In genomic region chr2:32741273-32742172, GRCm38 (mm10) we compare ENCODE assay signal across 8 mouse cellular contexts. TPM values are rescaled to one million over a fixed set of nuclear protein-coding genes. Genes with fewer than 3 reads are reported as not detected.
DNase-seq lines count a peak whose midpoint lies in the region; ATAC-seq lines count a peak whose summit lies in the region.

No protein-coding gene starts in this region.

- peak overlapping the region; percentile 85 for H3K27ac ChIP-seq in forebrain, embryonic 10.5 days
- H3K27ac ChIP-seq in hindbrain, embryonic 14.5 days: peak overlapping the region; percentile 87
- no peak overlapping the region for H3K27ac ChIP-seq in liver, embryonic 11.5 days (ENCODE audit: low read depth, low read length)

- WGBS in forebrain, embryonic 10.5 days: 2% methylated on average over 55 of the region's 58 CpGs
- 7% methylated on average over 52 of the region's 58 CpGs for WGBS in hindbrain, embryonic 14.5 days
- WGBS in liver, embryonic 11.5 days: 20% methylated on average over 54 of the region's 58 CpGs

- H3K4me1 ChIP-seq in forebrain, embryonic 10.5 days: peaks cover 46% of the 10 kb centered on the region
- H3K4me1 ChIP-seq in hindbrain, embryonic 14.5 days (replicated peaks; ENCODE audit: control insufficient read depth, insufficient read depth, low read length): peaks cover 11% of the 10 kb centered on the region
- peaks cover 8% of the 10 kb centered on the region for H3K4me1 ChIP-seq in liver, embryonic 11.5 days (replicated peaks; ENCODE audit: control insufficient read depth, insufficient read depth, low read length)

- peak; percentile 55 for DNase-seq in Muller cell, postnatal 12 days (ENCODE audit: inconsistent ontology term)
- DNase-seq in brain, adult 2 months (ENCODE audit: low read depth, low spot score): peak; percentile 83
- DNase-seq in forebrain, embryonic 10.5 days (ENCODE audit: extremely low spot score, low spot score): peak; percentile 68
- peak; percentile 71 for DNase-seq in hindbrain, embryonic 14.5 days (ENCODE audit: low spot score)
- peak; percentile 53 for DNase-seq in liver, embryonic 11.5 days (ENCODE audit: low spot score)
- peak; percentile 70 for DNase-seq in neural tube, embryonic 10.5 days (ENCODE audit: extremely low spot score, low spot score)
- no peak for DNase-seq in spleen, postnatal 4 days (ENCODE audit: low spot score in 2 of 2)

- peak overlapping the region; percentile 94 for H3K9ac ChIP-seq in hindbrain, embryonic 14.5 days
- peak overlapping the region; percentile 17; the same call in 1 of the 2 replicates for H3K9ac ChIP-seq in liver, embryonic 11.5 days (ENCODE audit: low read depth, low read length)

- H3K4me2 ChIP-seq in hindbrain, embryonic 14.5 days (replicated peaks): peak overlapping the region; percentile 80
- H3K4me2 ChIP-seq in liver, embryonic 11.5 days: peak overlapping the region; percentile 80

- peak; percentile 57 for ATAC-seq in hindbrain, embryonic 14.5 days (ENCODE audit: low FRiP score)
- ATAC-seq in liver, embryonic 11.5 days (replicated peaks; ENCODE audit: low FRiP score): no peak
- no peak for ATAC-seq in activated CD4-positive, CD25-positive, alpha-beta regulatory T cell, adult 4 months

- peak overlapping the region; percentile 70 for H3K4me3 ChIP-seq in forebrain, embryonic 10.5 days
- H3K4me3 ChIP-seq in hindbrain, embryonic 14.5 days (replicated peaks; ENCODE audit: low read length): peak overlapping the region; percentile 94
- H3K4me3 ChIP-seq in liver, embryonic 11.5 days (ENCODE audit: low read depth, low read length): peak overlapping the region; percentile 41

- H3K9me3 ChIP-seq in forebrain, embryonic 10.5 days: no peaks in the 10 kb centered on the region
- no peaks in the 10 kb centered on the region for H3K9me3 ChIP-seq in hindbrain, embryonic 14.5 days (ENCODE audit: control insufficient read depth, low read length)
- no peaks in the 10 kb centered on the region for H3K9me3 ChIP-seq in liver, embryonic 11.5 days (ENCODE audit: control insufficient read depth, low read length)

- peaks cover 51% of the 10 kb centered on the region for H3K27me3 ChIP-seq in forebrain, embryonic 10.5 days (ENCODE audit: poor library complexity, severe bottlenecking)
- H3K27me3 ChIP-seq in hindbrain, embryonic 14.5 days (ENCODE audit: control insufficient read depth, insufficient read depth, low read length): no peaks in the 10 kb centered on the region
- peaks cover 22% of the 10 kb centered on the region for H3K27me3 ChIP-seq in liver, embryonic 11.5 days (replicated peaks; ENCODE audit: control insufficient read depth, insufficient read depth, low read length)

- peaks cover 31% of the 10 kb centered on the region for H3K36me3 ChIP-seq in forebrain, embryonic 10.5 days (replicated peaks)
- H3K36me3 ChIP-seq in hindbrain, embryonic 14.5 days (replicated peaks; ENCODE audit: control insufficient read depth, insufficient read depth): peaks cover 23% of the 10 kb centered on the region
- 0 out of 2 replicates have a peak, but pooled peaks cover 6% of the 10 kb centered on the region for H3K36me3 ChIP-seq in liver, embryonic 11.5 days (ENCODE audit: control insufficient read depth, insufficient read depth, low read length)

RNA-seq across cellular contexts. Expression of gene 6330409D20Rik, which starts 0.7 kb away (rescaled TPM):
- 0.69 and 1.2 TPM in 2 replicates for polyA plus RNA-seq in forebrain, embryonic 10.5 days (2016; fragmentation: Nextera tagmentation; extraction: Ambion mirVana)
- 3.8 and 4.5 TPM in 2 replicates for polyA plus RNA-seq in hindbrain, embryonic 14.5 days (2014; fragmentation: Nextera tagmentation; extraction: Ambion mirVana)
- polyA plus RNA-seq in liver, embryonic 11.5 days (2014; fragmentation: Nextera tagmentation; extraction: Ambion mirVana): 0.22 TPM in 1 of 2 replicates, not detected in the other
- polyA plus RNA-seq in activated CD4-positive, CD25-positive, alpha-beta regulatory T cell, adult 4 months (2017; shearing (Covaris generic)): under 1 TPM in 1 of 2 experiments, not detected in 1; 0.99 TPM

RNA-seq across cellular contexts. Expression of gene Tor2a, which starts 15.5 kb away (rescaled TPM):
- 54.0 and 54.9 TPM in 2 replicates for polyA plus RNA-seq in forebrain, embryonic 10.5 days (2016; fragmentation: Nextera tagmentation; extraction: Ambion mirVana)
- 49.8 and 53.1 TPM in 2 replicates for polyA plus RNA-seq in hindbrain, embryonic 14.5 days (2014; fragmentation: Nextera tagmentation; extraction: Ambion mirVana)
- 57.2 and 60.5 TPM in 2 replicates for polyA plus RNA-seq in liver, embryonic 11.5 days (2014; fragmentation: Nextera tagmentation; extraction: Ambion mirVana)
- polyA plus RNA-seq in activated CD4-positive, CD25-positive, alpha-beta regulatory T cell, adult 4 months (2017; shearing (Covaris generic)): 10 to 100 TPM; 58.9 to 62.2 TPM

RNA-seq across cellular contexts. Expression of gene Sh2d3c, which starts 20.7 kb away (rescaled TPM):
- polyA plus RNA-seq in forebrain, embryonic 10.5 days (2016; fragmentation: Nextera tagmentation; extraction: Ambion mirVana): 28.6 and 30.2 TPM in 2 replicates
- polyA plus RNA-seq in hindbrain, embryonic 14.5 days (2014; fragmentation: Nextera tagmentation; extraction: Ambion mirVana): 43.5 and 47.9 TPM in 2 replicates
- polyA plus RNA-seq in liver, embryonic 11.5 days (2014; fragmentation: Nextera tagmentation; extraction: Ambion mirVana): 13.4 and 14.2 TPM in 2 replicates
- 10 to 100 TPM; 62.2 to 84.6 TPM for polyA plus RNA-seq in activated CD4-positive, CD25-positive, alpha-beta regulatory T cell, adult 4 months (2017; shearing (Covaris generic))

RNA-seq across cellular contexts. Expression of gene Cdk9, which starts 28.6 kb away (rescaled TPM):
- 135 and 139 TPM in 2 replicates for polyA plus RNA-seq in forebrain, embryonic 10.5 days (2016; fragmentation: Nextera tagmentation; extraction: Ambion mirVana)
- polyA plus RNA-seq in hindbrain, embryonic 14.5 days (2014; fragmentation: Nextera tagmentation; extraction: Ambion mirVana): 59.7 and 61.6 TPM in 2 replicates
- 83.4 and 84.5 TPM in 2 replicates for polyA plus RNA-seq in liver, embryonic 11.5 days (2014; fragmentation: Nextera tagmentation; extraction: Ambion mirVana)
- 10 to 100 TPM; 26.2 to 26.4 TPM for polyA plus RNA-seq in activated CD4-positive, CD25-positive, alpha-beta regulatory T cell, adult 4 months (2017; shearing (Covaris generic))

RNA-seq across cellular contexts. Expression of gene Ttc16, which starts 33.9 kb away (rescaled TPM):
- polyA plus RNA-seq in forebrain, embryonic 10.5 days (2016; fragmentation: Nextera tagmentation; extraction: Ambion mirVana): 0.32 and 0.36 TPM in 2 replicates
- 0.52 and 0.74 TPM in 2 replicates for polyA plus RNA-seq in hindbrain, embryonic 14.5 days (2014; fragmentation: Nextera tagmentation; extraction: Ambion mirVana)
- 0.30 and 0.31 TPM in 2 replicates for polyA plus RNA-seq in liver, embryonic 11.5 days (2014; fragmentation: Nextera tagmentation; extraction: Ambion mirVana)
- polyA plus RNA-seq in activated CD4-positive, CD25-positive, alpha-beta regulatory T cell, adult 4 months (2017; shearing (Covaris generic)): under 1 TPM; 0.61 to 0.65 TPM

Comparison
In these comparisons a context has a peak if more than half of its experiments do, and no peak if none do; other contexts are left out.
1. DNase-seq: peak in Muller cell, postnatal 12 days (single experiment), brain, adult 2 months (single experiment), forebrain, embryonic 10.5 days (single experiment), hindbrain, embryonic 14.5 days (single experiment), liver, embryonic 11.5 days (single experiment) and neural tube, embryonic 10.5 days (single experiment); none in spleen, postnatal 4 days (0 of 2).
2. H3K4me3 ChIP-seq: peak in every context shown above with its lines; median percentile 94 in hindbrain, embryonic 14.5 days; 70 in forebrain, embryonic 10.5 days; 41 in liver, embryonic 11.5 days.